ENCODE assay signal across 9 mouse cellular contexts in genomic region chr6:124544466-124544865, GRCm38 (mm10). TPM values are rescaled to one million over a fixed set of nuclear protein-coding genes. Genes with fewer than 3 reads are reported as not detected.
DNase-seq lines count a peak whose midpoint lies in the region; ATAC-seq and TF ChIP-seq lines count a peak whose summit lies in the region.
"Had no signal": no experiment of that assay in that cellular context is flagged by ENCODE, and none has a peak within 500 bp of the region (broad histone marks: within the 10 kb centered on the region; RNA-seq: fewer than 3 reads in every experiment).

No protein-coding gene starts in this region.

- no peak overlapping the region for H3K4me2 ChIP-seq in kidney, embryonic 15.5 days
- no peak overlapping the region for H3K4me2 ChIP-seq in kidney, postnatal 0 days (ENCODE audit: low read length)
- H3K4me2 ChIP-seq in intestine, embryonic 15.5 days (replicated peaks): no peak overlapping the region
- H3K4me2 ChIP-seq: embryonic facial prominence, embryonic 12.5 days had no signal

- peak; percentile 9 for DNase-seq in kidney, adult 18-20 months
- peak; percentile 57 for DNase-seq in 3T3-L1 (ENCODE audit: low read depth, low spot score)
- DNase-seq in Muller cell, postnatal 12 days (ENCODE audit: inconsistent ontology term): peak; percentile 22
- DNase-seq in kidney, postnatal 0 days (ENCODE audit: low spot score): peak; percentile 47
- no peak for DNase-seq in thymus, postnatal 36 days

- no peaks in the 10 kb centered on the region for H3K36me3 ChIP-seq in kidney, embryonic 15.5 days
- H3K36me3 ChIP-seq in kidney, postnatal 0 days (ENCODE audit: insufficient read depth, low read length): no peaks in the 10 kb centered on the region
- H3K36me3 ChIP-seq in intestine, embryonic 15.5 days: no peaks in the 10 kb centered on the region
- H3K36me3 ChIP-seq: embryonic facial prominence, embryonic 12.5 days had no signal

- H3K4me1 ChIP-seq in kidney, embryonic 15.5 days: no peaks in the 10 kb centered on the region
- H3K4me1 ChIP-seq in kidney, postnatal 0 days (replicated peaks; ENCODE audit: insufficient read depth, low read length): no peaks in the 10 kb centered on the region
- H3K4me1 ChIP-seq in intestine, embryonic 15.5 days (replicated peaks): no peaks in the 10 kb centered on the region
- H3K4me1 ChIP-seq: embryonic facial prominence, embryonic 12.5 days had no signal

- no peak overlapping the region for H3K4me3 ChIP-seq in kidney, embryonic 15.5 days (replicated peaks)
- H3K4me3 ChIP-seq in kidney, postnatal 0 days (replicated peaks; ENCODE audit: low read depth, low read length): no peak overlapping the region
- no peak overlapping the region for H3K4me3 ChIP-seq in intestine, embryonic 15.5 days (replicated peaks)
- H3K4me3 ChIP-seq: embryonic facial prominence, embryonic 12.5 days had no signal

- TF ChIP-seq CTCF in kidney, postnatal 0 days (IDR thresholded peaks at IDR 0.05; ENCODE audit: low read depth): peak; percentile 55; the same call in 1 of the 2 replicates

- no peak for ATAC-seq in kidney, embryonic 15.5 days (replicated peaks; ENCODE audit: low FRiP score)
- no peak for ATAC-seq in kidney, postnatal 0 days (replicated peaks; ENCODE audit: low FRiP score, low read depth)
- ATAC-seq in intestine, embryonic 15.5 days: no peak

- H3K9me3 ChIP-seq in kidney, embryonic 15.5 days (replicated peaks): no peaks in the 10 kb centered on the region
- H3K9me3 ChIP-seq in kidney, postnatal 0 days (replicated peaks; ENCODE audit: low read length): no peaks in the 10 kb centered on the region
- no peaks in the 10 kb centered on the region for H3K9me3 ChIP-seq in intestine, embryonic 15.5 days
- H3K9me3 ChIP-seq: embryonic facial prominence, embryonic 12.5 days had no signal

- H3K9ac ChIP-seq in kidney, embryonic 15.5 days: no peak overlapping the region
- no peak overlapping the region for H3K9ac ChIP-seq in kidney, postnatal 0 days (ENCODE audit: low read depth, low read length)
- no peak overlapping the region for H3K9ac ChIP-seq in intestine, embryonic 15.5 days
- H3K9ac ChIP-seq: embryonic facial prominence, embryonic 12.5 days had no signal

- H3K27me3 ChIP-seq in kidney, embryonic 15.5 days: no peaks in the 10 kb centered on the region
- no peaks in the 10 kb centered on the region for H3K27me3 ChIP-seq in kidney, postnatal 0 days (ENCODE audit: insufficient read depth, low read length)
- H3K27me3 ChIP-seq in intestine, embryonic 15.5 days (replicated peaks): no peaks in the 10 kb centered on the region
- H3K27me3 ChIP-seq: embryonic facial prominence, embryonic 12.5 days had no signal

- 87% methylated on average over 5 of the region's 6 CpGs for WGBS in kidney, embryonic 15.5 days
- WGBS in kidney, postnatal 0 days: 77% methylated on average over 6 of the region's 6 CpGs
- 81% methylated on average over 6 of the region's 6 CpGs for WGBS in intestine, embryonic 15.5 days

- no peak overlapping the region for H3K27ac ChIP-seq in kidney, embryonic 15.5 days
- no peak overlapping the region for H3K27ac ChIP-seq in kidney, postnatal 0 days
- no peak overlapping the region for H3K27ac ChIP-seq in intestine, embryonic 15.5 days
- H3K27ac ChIP-seq: embryonic facial prominence, embryonic 12.5 days had no signal

RNA-seq across cellular contexts. Expression of gene C1s1, which starts 2.3 kb away (rescaled TPM):
- polyA plus RNA-seq in kidney, embryonic 15.5 days (2015; fragmentation: Nextera tagmentation; extraction: Ambion mirVana): 21.8 and 23.1 TPM in 2 replicates
- 29.9 and 32.8 TPM in 2 replicates for polyA plus RNA-seq in kidney, postnatal 0 days (2015; fragmentation: Nextera tagmentation; extraction: Ambion mirVana)
- polyA plus RNA-seq in intestine, embryonic 15.5 days (2015; fragmentation: Nextera tagmentation; extraction: Ambion mirVana): 5.4 and 5.8 TPM in 2 replicates

RNA-seq across cellular contexts. Expression of gene C1rb, which starts 25.6 kb away (rescaled TPM):
- polyA plus RNA-seq in kidney, embryonic 15.5 days (2015; fragmentation: Nextera tagmentation; extraction: Ambion mirVana): not detected in 2 replicates
- polyA plus RNA-seq in kidney, postnatal 0 days (2015; fragmentation: Nextera tagmentation; extraction: Ambion mirVana): 0.05 and 0.06 TPM in 2 replicates
- polyA plus RNA-seq in intestine, embryonic 15.5 days (2015; fragmentation: Nextera tagmentation; extraction: Ambion mirVana): not detected in 2 replicates
- polyA plus RNA-seq: embryonic facial prominence, embryonic 12.5 days; gonadal fat pad, adult 2 months had no signal

RNA-seq across cellular contexts. Expression of gene C1ra, which starts 32.3 kb away (rescaled TPM):
- polyA plus RNA-seq in kidney, embryonic 15.5 days (2015; fragmentation: Nextera tagmentation; extraction: Ambion mirVana): 7.9 and 8.3 TPM in 2 replicates
- polyA plus RNA-seq in kidney, postnatal 0 days (2015; fragmentation: Nextera tagmentation; extraction: Ambion mirVana): 18.2 and 20.5 TPM in 2 replicates
- 3.6 and 4.0 TPM in 2 replicates for polyA plus RNA-seq in intestine, embryonic 15.5 days (2015; fragmentation: Nextera tagmentation; extraction: Ambion mirVana)

RNA-seq across cellular contexts. Expression of gene C1rl, which starts 51.6 kb away (rescaled TPM):
- 1.6 and 2.0 TPM in 2 replicates for polyA plus RNA-seq in kidney, embryonic 15.5 days (2015; fragmentation: Nextera tagmentation; extraction: Ambion mirVana)
- 2.8 and 3.0 TPM in 2 replicates for polyA plus RNA-seq in kidney, postnatal 0 days (2015; fragmentation: Nextera tagmentation; extraction: Ambion mirVana)
- 2.3 and 2.5 TPM in 2 replicates for polyA plus RNA-seq in intestine, embryonic 15.5 days (2015; fragmentation: Nextera tagmentation; extraction: Ambion mirVana)

Comparison
In these comparisons a context has a peak if more than half of its experiments do, and no peak if none do; other contexts are left out.
1. DNase-seq: peak in kidney, adult 18-20 months (single experiment), 3T3-L1 (single experiment), Muller cell, postnatal 12 days (single experiment) and kidney, postnatal 0 days (single experiment); none in thymus, postnatal 36 days (0 of 2).